Mouse (Mus musculus) kidney, adult 9 months (tissue): ENCODE measurements at regions not wholly inside any gene's neighbourhood (a gene's known extent, or its start where the extent isn't known, plus 50 kb on each side); places are given as distances from the start of the nearest gene placed in this dataset.

Source experiments
- DNase-seq: peaks from one replicate; pipeline ENCODE4 v3.0.0; 2022

DNA sequence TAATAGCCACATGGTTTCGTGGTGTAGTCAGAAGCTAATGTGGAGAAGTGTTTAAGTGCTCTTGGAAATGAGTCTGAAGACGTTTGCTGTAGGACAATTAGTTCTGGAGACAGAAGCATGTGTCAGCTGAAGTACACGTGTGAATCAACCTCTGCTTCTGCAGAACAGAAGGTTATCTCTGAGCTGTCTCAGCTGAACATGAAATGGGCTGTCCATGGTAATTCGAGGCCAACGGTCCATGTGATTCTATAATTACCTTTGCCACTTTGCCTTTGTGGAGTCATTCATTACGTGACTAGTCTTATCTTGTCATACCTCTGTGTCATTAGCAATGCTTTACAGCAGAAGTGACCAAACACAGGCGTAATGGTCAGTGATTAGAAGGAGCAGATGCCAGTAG is 295.6 kb upstream of the Veph1 start:
- no peak for DNase-seq

GRCm38 (mm10) chr3:66590775-66591174 is 294.1 kb upstream of the Veph1 start:
- DNase-seq = no peak

DNA sequence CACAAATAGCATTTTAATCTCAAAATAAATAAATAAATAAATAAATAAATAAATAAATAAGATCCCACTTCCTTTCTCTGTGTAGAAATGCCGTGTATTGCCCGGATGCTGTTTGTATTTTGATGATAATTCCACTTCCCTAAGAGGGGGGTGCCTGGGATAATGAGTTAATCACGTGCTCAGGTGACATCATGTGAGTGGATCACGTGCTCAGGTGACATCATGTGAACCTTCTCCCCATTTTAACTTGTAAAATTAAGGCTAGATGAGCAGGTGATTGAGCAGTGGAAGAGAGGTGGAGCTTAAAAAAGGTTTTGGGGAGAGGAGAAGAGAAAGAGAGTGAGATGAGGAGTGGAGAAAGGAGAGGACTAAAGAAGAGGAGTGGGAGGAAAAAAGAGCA is 292.8 kb upstream of the Veph1 start:
- DNase-seq = no peak

DNA sequence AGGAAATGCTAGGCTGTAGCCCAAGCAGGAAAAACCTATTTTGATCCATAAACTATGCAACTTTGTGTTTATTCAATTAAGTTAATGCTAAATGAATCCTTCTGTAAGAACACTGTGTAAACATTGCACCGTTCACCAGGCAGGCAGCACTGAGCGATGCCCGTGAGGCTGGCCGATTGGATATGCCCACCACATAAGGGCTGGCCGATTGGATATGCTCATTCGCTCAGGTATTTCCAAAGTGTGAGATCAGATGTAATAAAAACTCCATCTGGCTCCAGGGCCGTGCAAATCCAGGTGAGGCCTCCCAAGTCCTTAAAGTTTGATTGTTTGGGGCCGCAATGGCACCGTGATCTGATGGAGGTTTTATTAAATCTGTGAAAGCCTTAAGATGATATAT is 288.2 kb upstream of the Veph1 start:
- no peak for DNase-seq

GRCm38 (mm10) chr3:66584101-66584500 is 287.5 kb upstream of the Veph1 start:
- DNase-seq = no peak

DNA sequence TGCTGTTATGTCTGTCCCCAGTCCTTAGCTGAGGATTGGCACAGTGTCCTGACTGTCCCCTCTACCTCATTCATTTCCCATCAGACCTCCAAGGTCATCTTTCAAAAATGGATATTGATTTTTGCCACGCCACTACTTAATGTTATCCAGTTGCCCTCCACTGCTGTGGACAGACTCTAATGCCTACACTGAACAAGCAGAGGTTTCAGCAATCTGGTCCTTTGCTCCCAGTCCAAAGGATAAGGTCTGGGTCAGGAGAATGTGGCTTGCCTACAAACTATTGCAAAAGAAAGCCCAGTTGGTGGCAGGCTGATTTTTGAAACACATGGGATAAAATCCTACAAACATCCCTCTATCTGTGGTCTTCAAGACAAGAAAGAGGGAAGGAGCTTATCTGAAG is 280.0 kb upstream of the Veph1 start:
- no peak for DNase-seq

GRCm38 (mm10) chr3:66574321-66574720 is 277.7 kb upstream of the Veph1 start:
- DNase-seq = no peak

- no peak for DNase-seq
These were observed 276.4 kb upstream of the Veph1 start for GRCm38 (mm10) chr3:66572887-66573519.

DNA sequence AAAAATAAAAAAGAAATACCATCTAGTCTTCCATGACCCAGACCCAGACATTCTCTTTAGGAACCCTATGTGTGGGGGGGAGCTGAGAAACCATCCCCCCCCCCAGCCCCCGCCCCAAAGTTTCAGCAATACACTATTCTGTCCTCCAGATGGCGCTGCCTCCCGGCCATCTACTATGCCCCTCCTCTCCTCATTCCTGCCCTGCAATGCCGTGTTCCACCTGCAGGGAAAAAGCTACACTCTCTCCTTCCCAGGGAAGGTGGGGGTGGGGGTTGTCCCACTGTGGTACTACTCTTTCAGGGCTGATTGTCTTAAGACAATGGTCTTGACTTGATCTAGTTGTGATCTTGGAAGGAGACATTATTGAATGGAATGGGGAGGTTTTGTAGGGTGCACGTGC is 273.7 kb upstream of the Veph1 start:
- no peak for DNase-seq

DNA sequence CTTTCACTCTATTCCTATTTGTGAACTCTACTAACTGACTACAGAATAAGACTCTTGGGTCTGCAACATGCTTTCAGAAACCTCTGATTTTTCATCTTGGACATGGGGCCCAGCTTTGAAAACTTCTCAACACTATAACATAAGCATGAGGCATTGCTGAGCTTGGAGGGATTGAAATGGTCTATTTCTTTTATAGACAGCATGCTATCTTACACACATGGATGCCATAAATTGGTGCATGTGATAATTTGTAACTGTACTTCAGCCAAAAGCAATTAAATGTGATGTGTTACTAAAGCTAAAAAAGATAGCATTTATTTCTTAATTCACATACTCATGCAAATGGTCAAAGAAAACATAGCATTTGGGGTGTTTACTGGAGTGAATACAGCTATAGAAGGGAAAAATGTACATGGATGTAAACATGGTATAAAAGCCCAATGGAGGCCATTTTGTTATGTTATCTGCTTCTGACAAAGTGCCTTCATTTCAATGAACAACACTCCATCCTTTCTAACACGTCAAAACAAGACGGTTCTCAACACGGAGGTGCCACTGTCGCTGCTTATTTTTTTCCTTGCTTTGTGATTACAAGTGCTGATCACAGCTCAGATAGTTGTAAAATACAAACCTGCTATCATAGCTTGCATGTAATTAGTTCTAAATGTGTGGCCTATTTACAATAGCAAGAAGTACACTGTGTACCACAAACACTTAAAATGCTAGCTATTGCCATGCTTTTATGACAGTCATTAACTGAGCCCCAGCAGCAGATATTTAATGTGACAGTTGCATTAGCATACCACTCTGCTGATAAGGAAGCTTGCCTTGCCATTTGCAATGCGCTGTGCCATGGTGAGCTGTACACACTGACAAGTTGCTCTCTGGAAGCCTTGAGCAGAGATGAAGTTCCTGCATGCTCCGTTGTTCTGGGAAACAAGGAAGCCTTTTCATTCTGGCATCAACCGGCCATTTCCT is 267.9 kb upstream of the Veph1 start:
- DNase-seq = no peak

- DNase-seq = no peak
These were observed 266.7 kb upstream of the Veph1 start for GRCm38 (mm10) chr3:66563329-66563728.

GRCm38 (mm10) chr3:66555538-66555937 is 258.9 kb upstream of the Veph1 start:
- no peak for DNase-seq

DNA sequence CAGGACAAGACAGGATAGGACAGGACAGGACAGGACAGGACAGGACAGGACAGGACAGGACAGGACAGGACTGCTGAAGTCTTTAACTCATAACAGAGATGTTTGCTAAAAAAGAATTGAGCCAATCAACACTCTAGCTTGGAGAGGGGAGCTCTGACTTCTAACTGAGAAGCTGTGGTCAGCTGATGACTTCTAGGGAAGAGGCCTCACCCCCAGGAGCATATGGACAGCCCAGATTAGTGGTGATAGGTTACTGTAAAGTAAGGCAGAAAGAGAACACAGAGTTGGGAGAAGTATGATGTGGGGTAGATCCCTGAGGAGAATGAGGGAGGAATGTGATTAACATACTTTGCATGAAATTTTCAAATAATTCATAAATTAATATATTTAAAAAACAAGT is 254.3 kb upstream of the Veph1 start:
- DNase-seq = no peak

DNA sequence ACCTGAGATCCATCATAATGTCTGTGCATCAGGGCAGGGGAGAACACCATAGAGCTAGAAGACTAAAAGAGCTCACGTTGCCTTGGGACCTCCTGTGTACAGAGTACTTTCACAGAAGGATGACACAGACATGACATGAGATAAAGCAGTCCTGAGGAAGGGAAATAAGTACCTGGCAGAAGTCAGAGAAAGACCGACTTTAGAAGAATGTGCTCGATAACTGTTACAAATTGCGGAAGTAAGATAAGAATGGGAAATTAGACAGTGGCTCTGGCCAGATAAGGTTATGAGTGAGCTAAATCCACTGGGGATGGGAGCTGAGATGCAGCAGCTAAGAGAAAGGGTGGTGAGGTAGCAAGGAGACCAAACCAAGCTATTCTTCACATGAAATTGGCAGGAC is 249.9 kb upstream of the Veph1 start:
- DNase-seq = no peak

DNA sequence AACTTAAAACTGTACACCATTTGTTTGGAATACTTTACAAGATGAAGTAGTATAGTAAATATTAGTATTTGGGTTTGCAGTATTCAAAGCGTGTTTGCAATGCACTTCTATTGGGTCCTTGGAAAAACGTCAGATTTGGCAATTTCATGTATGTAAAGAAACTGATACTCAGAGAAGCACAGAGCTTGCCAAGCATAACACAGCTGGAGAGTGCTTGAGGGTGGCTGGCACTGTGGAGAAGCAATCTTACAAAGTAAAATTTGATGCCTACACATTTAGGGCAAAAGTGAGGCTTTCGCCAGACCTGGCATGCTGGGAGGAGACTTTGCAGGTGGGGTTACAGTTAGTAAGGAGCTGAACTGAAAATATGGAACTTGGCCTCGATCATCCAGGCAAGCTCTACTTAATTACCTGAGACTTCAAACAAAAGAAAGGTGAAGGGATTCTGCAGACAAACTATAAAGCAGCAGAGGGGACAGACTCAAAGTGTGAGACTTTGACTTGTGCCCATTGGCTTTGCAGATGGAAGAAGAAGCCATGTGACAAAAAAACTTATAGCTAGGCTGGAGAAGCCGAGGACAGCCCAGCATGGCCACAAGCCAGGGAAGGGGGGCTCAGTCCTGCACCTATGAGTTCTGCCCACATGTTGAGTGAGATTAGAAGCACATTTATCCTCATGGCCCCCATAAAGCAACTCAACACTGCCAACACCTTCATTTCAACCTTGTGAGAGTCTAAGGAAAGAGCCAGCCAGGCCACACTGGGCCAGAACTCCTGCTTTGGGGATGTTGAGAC is 247.7 kb upstream of the Veph1 start:
- DNase-seq = no peak

DNA sequence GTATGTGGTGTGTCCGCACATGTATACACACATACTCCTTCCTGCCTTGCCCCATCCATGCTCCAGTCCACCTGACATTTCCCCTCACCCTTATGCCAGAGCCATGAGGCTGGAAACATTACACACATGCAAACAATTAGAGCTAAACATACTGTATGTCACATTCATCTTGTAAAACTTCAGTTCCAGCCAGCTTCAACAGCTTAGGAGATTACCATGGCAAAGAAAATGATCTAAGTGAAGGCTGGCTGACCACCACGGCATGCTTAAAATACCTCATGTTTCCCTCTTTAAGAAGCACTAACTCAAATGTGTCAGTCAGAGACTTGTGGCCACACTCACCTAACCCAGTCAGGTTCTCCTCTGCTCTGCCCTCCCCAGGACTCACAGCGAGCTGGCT is 246.2 kb upstream of the Veph1 start:
- DNase-seq = no peak

DNA sequence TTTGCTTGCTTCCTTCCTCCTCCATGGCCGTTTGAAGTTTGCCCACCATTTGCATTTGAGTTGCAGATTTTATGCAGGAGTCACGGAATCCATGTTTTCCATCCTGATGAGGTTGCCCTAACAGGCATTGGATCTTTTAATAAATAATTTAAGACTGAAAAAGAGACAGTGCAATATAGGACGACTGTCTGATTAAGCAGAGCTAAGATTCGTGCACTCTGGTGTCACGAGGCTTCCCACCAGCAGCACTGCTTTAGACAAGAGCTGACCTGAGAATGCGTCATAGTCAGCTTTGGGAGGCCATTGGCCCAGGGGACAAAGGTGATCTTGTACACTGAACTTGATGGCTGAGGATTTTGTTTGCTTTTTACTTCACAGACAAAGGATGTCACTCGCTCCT is 241.3 kb upstream of the Veph1 start:
- no peak for DNase-seq

GRCm38 (mm10) chr3:66537106-66537893 is 240.7 kb upstream of the Veph1 start:
- DNase-seq = no peak

DNA sequence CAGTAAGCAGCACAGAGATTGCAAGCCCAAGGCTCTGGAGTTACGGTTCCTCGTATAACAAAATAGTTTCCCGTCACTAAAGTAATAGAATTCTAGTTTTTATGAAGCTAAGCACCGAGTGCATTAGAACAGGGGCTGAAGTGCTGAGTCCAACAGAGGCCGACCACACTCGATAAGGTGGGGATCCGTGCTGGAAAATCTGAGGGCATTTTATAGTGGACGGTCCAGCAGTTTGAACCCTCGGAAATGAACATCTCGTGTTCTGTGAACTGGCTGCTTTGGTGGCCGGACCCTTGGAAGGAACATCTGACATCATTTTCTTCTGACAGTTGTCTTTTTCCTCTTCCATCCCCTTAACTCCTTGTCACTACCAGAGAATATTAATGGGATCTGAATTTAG is 240.0 kb upstream of the Veph1 start:
- DNase-seq = no peak

GRCm38 (mm10) chr3:66535786-66536529 is 239.3 kb upstream of the Veph1 start:
- no peak for DNase-seq

- no peak for DNase-seq
These were observed 223.3 kb upstream of the Veph1 start for GRCm38 (mm10) chr3:66519925-66520324.

GRCm38 (mm10) chr3:66518289-66518688 is 221.7 kb upstream of the Veph1 start:
- DNase-seq = no peak
